Mouse (Mus musculus): ENCODE results near the gene P2rx6. TPM values are rescaled to one million over a fixed set of nuclear protein-coding genes. Genes with fewer than 3 reads are reported as not detected.
A peak's percentile ranks its signal among the peaks of the same experiment; 100 is the strongest.
"Not testable (repeated sequence)": the region's sequence is repeated elsewhere in the genome, so short reads cannot be mapped to it uniquely, and the experiment has no call there.

Gene P2rx6
- polyA plus RNA-seq, 1 experiment from 2014 or later, result 0.08 TPM

DNA sequence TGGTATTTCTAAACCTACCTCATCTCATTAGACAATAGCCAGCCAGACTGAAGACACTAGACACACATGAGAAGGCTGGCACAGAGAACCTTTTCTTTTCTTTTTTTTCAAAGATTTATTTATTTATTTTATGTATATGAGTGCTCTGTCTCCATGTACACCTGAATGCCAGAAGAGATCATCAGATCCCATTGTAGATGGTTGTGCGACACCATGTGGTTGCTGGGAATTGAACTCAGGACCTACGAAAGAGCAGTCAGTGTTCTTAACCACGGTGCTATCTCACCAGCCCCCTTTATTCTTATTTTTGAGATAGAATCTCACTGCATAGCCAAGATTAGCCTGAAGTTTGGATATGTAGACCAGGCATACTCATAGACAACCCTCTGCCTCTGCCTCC is 25.1 kb upstream of the P2rx6 start:
- no peak for ATAC-seq (ENCODE audit: insufficient number of reproducible peaks, insufficient read depth, low FRiP score, low TSS enrichment, low read depth)

GRCm38 (mm10) chr16:17542632-17543031 is 19.1 kb upstream of the P2rx6 start:
- no peaks in the 10 kb centered on the region; the same call in 1 of the 2 replicates for H3K9me3 ChIP-seq
- WGBS, result 56% methylated on average over 2 of the region's 2 CpGs
- no peak for ATAC-seq (ENCODE audit: insufficient number of reproducible peaks, insufficient read depth, low FRiP score, low TSS enrichment, low read depth)
- no peaks in the 10 kb centered on the region for H3K4me1 ChIP-seq
- peaks cover 6% of the 10 kb centered on the region; the same call in 1 of the 2 replicates for H3K27me3 ChIP-seq
- no peak overlapping the region for H3K27ac ChIP-seq
- H3K9ac ChIP-seq, result no peak overlapping the region
- H3K4me2 ChIP-seq, result no peak overlapping the region
- no peaks in the 10 kb centered on the region for H3K36me3 ChIP-seq
- H3K4me3 ChIP-seq, result no peak overlapping the region

More for the DNA sequence above, 25.1 kb upstream of the P2rx6 start:
- no peaks in the 10 kb centered on the region for H3K36me3 ChIP-seq
- WGBS, result 90% methylated on average over 3 of the region's 3 CpGs
- 0 out of 2 replicates have a peak, but pooled peaks cover 4% of the 10 kb centered on the region for H3K27me3 ChIP-seq
- H3K27ac ChIP-seq, result no peak overlapping the region
- H3K9ac ChIP-seq, result no peak overlapping the region
- H3K4me1 ChIP-seq, result peaks cover 5% of the 10 kb centered on the region
- H3K4me3 ChIP-seq, result no peak overlapping the region
- no peaks in the 10 kb centered on the region for H3K9me3 ChIP-seq
- H3K4me2 ChIP-seq, result no peak overlapping the region

GRCm38 (mm10) chr16:17552837-17553236 is 8.8 kb upstream of the P2rx6 start:
- Histone ChIP-seq H3K27me3 (no peaks in the 10 kb centered on the region), H3K27ac (no peak overlapping the region), H3K4me3 (no peak overlapping the region), H3K9me3 (no peaks in the 10 kb centered on the region), H3K9ac (no peak overlapping the region), H3K4me2 (no peak overlapping the region), H3K4me1 (peaks cover 15% of the 10 kb centered on the region), H3K36me3 (no peaks in the 10 kb centered on the region)
- WGBS, result 84% methylated on average over 7 of the region's 7 CpGs
- ATAC-seq (ENCODE audit: insufficient number of reproducible peaks, insufficient read depth, low FRiP score, low TSS enrichment, low read depth), result no peak

DNA sequence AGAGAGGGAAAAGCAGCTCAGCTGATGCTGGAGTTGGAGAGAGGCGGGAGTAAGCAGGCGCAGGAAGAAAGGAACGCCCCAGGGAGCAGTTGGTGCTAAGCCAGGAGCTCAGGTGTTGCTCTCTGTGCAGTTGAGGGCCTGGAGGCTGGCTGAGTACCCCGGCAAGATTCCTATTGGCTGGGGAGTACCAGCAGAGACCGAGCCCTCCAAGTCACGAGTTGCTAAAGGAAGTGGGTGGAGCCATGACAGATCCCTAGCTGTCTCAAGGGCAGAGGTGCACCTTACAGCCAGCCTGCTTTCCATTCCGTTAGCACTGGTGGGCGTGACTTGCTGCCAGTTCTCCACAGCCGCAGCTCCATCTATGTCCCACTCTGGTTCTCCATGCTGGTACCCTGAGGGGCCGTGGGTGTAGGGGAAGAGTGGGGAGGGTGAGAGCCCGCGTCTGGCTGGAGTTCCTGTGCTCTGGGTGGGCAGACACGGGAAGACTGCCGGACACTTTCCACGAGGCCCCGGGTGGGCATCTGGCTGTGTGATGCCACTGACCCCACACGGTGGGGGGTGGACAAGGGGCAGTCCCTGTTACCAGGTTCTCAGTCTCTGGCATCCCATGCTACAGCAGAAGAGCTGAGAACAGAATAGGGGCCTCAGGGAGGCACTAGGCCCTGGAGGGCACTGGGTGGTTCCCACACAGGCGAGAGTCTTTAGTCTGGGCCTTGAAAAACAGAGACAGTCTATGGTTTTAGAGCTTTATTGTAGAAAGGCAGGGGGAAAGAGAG is 7.6 kb upstream of the P2rx6 start:
- WGBS, result 6% methylated on average over 18 of the region's 18 CpGs
- Histone ChIP-seq H3K9ac (no peak overlapping the region), H3K4me2 (peak overlapping the region; percentile 52), H3K4me3 (peak overlapping the region; percentile 19), H3K27me3 (peaks cover 7% of the 10 kb centered on the region), H3K36me3 (no peaks in the 10 kb centered on the region), H3K9me3 (no peaks in the 10 kb centered on the region), H3K4me1 (peaks cover 26% of the 10 kb centered on the region), H3K27ac (peak overlapping the region; percentile 51; the same call in 1 of the 2 replicates)
- ATAC-seq (ENCODE audit: insufficient number of reproducible peaks, insufficient read depth, low FRiP score, low TSS enrichment, low read depth), result peak; percentile 84

- H3K9me3 ChIP-seq; H3K4me3 ChIP-seq; H3K27ac ChIP-seq; H3K9ac ChIP-seq; ATAC-seq (ENCODE audit: insufficient number of reproducible peaks, insufficient read depth, low FRiP score, low TSS enrichment, low read depth); H3K36me3 ChIP-seq: not testable (repeated sequence)
- peaks cover 13% of the 10 kb centered on the region for H3K27me3 ChIP-seq
- 19% methylated on average over 4 of the region's 4 CpGs for whole genome bisulfite sequencing
- H3K4me1 ChIP-seq, result peaks cover 28% of the 10 kb centered on the region
- 0 out of 2 replicates have a peak overlapping the region, but pooled peaks have one; percentile 52 for H3K4me2 ChIP-seq
These were observed 7.0 kb upstream of the P2rx6 start for GRCm38 (mm10) chr16:17554702-17555101.

DNA sequence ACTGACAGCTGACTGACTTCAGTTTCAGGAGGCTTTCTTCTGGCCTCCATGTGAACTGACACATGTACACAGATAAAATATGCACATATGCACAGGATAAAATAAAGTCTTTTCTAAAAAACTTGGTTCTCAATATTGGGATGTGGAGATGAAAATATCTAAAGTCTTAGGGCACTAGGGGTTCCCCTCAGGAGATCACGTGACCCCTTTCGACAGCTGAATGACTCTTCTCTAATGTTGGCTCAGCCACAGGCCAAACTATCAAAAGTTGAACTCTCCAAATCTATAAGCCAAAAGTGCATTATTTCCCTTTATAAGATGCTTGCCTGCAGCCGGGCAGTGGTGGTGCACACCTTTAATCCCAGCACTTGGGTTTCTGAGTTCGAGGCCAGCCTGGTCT is 5.5 kb upstream of the P2rx6 start:
- ATAC-seq (ENCODE audit: insufficient number of reproducible peaks, insufficient read depth, low FRiP score, low TSS enrichment, low read depth), result no peak
- H3K4me3 ChIP-seq, result no peak overlapping the region
- whole genome bisulfite sequencing, result 81% methylated on average over 4 of the region's 4 CpGs
- no peak overlapping the region for H3K27ac ChIP-seq
- H3K4me1 ChIP-seq, result peaks cover 33% of the 10 kb centered on the region
- H3K36me3 ChIP-seq, result no peaks in the 10 kb centered on the region
- H3K9ac ChIP-seq, result no peak overlapping the region
- H3K27me3 ChIP-seq, result peaks cover 26% of the 10 kb centered on the region
- no peak overlapping the region for H3K4me2 ChIP-seq
- no peaks in the 10 kb centered on the region for H3K9me3 ChIP-seq

DNA sequence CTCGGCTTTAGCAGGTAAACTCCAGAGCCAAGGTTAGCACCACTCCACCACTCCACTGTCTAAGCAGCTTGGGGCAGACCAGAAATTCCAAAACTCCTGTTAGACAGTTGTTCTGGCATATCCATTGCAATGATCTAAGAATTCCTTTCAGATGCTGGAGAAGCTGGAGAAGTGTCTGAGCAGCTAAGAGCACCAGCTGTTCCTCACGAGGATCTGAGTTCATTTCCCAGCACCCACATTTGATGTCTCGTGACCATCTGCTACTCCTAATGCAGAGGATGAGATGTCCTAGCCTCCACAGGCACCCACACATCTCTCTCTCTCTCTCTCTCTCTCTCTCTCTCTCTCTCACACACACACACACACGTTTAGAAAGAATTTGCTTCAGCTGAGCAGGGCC is 4.8 kb upstream of the P2rx6 start:
- WGBS, result 54% methylated on average over 4 of the region's 4 CpGs
- Histone ChIP-seq H3K27ac (no peak overlapping the region), H3K27me3 (peaks cover 33% of the 10 kb centered on the region), H3K4me2 (no peak overlapping the region), H3K4me1 (peaks cover 39% of the 10 kb centered on the region), H3K4me3 (no peak overlapping the region), H3K36me3 (no peaks in the 10 kb centered on the region), H3K9me3 (no peaks in the 10 kb centered on the region), H3K9ac (no peak overlapping the region)
- no peak for ATAC-seq (ENCODE audit: insufficient number of reproducible peaks, insufficient read depth, low FRiP score, low TSS enrichment, low read depth)

- WGBS, result 2% methylated on average over 5 of the region's 5 CpGs
- Histone ChIP-seq H3K36me3 (no peaks in the 10 kb centered on the region), H3K4me2 (no peak overlapping the region; the same call in 1 of the 2 replicates), H3K9me3 (no peaks in the 10 kb centered on the region), H3K4me1 (peaks cover 45% of the 10 kb centered on the region), H3K27me3 (peaks cover 43% of the 10 kb centered on the region), H3K4me3 (no peak overlapping the region), H3K27ac (no peak overlapping the region), H3K9ac (0 out of 2 replicates have a peak overlapping the region, but pooled peaks have one; percentile 4)
- no peak for ATAC-seq (ENCODE audit: insufficient number of reproducible peaks, insufficient read depth, low FRiP score, low TSS enrichment, low read depth)
These were observed 3.7 kb upstream of the P2rx6 start for GRCm38 (mm10) chr16:17557947-17558480.

GRCm38 (mm10) chr16:17558811-17559210 is 2.9 kb upstream of the P2rx6 start:
- Histone ChIP-seq H3K9ac (no peak overlapping the region), H3K4me1 (peaks cover 41% of the 10 kb centered on the region), H3K27ac (no peak overlapping the region), H3K4me2 (peak overlapping the region; percentile 26), H3K27me3 (peaks cover 43% of the 10 kb centered on the region), H3K4me3 (no peak overlapping the region), H3K36me3 (no peaks in the 10 kb centered on the region), H3K9me3 (no peaks in the 10 kb centered on the region)
- 0% methylated on average over 5 of the region's 5 CpGs for WGBS
- ATAC-seq (ENCODE audit: insufficient number of reproducible peaks, insufficient read depth, low FRiP score, low TSS enrichment, low read depth), result no peak

GRCm38 (mm10) chr16:17559396-17560027 is 2.2 kb upstream of the P2rx6 start:
- Histone ChIP-seq H3K9ac (no peak overlapping the region), H3K4me2 (no peak overlapping the region), H3K4me1 (peaks cover 34% of the 10 kb centered on the region), H3K27me3 (peaks cover 46% of the 10 kb centered on the region), H3K36me3 (no peaks in the 10 kb centered on the region), H3K27ac (no peak overlapping the region), H3K4me3 (no peak overlapping the region), H3K9me3 (no peaks in the 10 kb centered on the region)
- WGBS, result 73% methylated on average over 9 of the region's 9 CpGs
- no peak for ATAC-seq (ENCODE audit: insufficient number of reproducible peaks, insufficient read depth, low FRiP score, low TSS enrichment, low read depth)

- peak within 1 kb of the TSS; percentile 58 for H3K4me2 ChIP-seq
- under 1% methylated on average over 22 of the region's 22 CpGs for WGBS
- ATAC-seq (ENCODE audit: insufficient number of reproducible peaks, insufficient read depth, low FRiP score, low TSS enrichment, low read depth), result peak; percentile 67; the same call in 1 of the 2 replicates
- peaks cover 29% of the 10 kb centered on the region for H3K4me1 ChIP-seq
- H3K9me3 ChIP-seq, result no peaks in the 10 kb centered on the region
- peaks cover 53% of the 10 kb centered on the region for H3K27me3 ChIP-seq
- peak within 1 kb of the TSS; percentile 11; the same call in 1 of the 2 replicates for H3K27ac ChIP-seq
- peak within 1 kb of the TSS; percentile 46; the same call in 1 of the 2 replicates for H3K9ac ChIP-seq
- H3K36me3 ChIP-seq, result no peaks in the 10 kb centered on the region
- peak within 1 kb of the TSS; percentile 30 for H3K4me3 ChIP-seq
These were observed 446 bp upstream of the P2rx6 start, which contains the start of gene Lrrc74b for GRCm38 (mm10) chr16:17561128-17561750. Gene Lrrc74b, minus strand, starts transcription at chr16:17561247.
